Mouse (Mus musculus) MEL (cell line): Measurements from ENCODE around the gene Fbxl16.

Source experiments
- CHD1 ChIP-seq: IDR thresholded peaks from 2 replicates; pipeline ENCODE4 v1.6.1; 2012; ENCODE audit warnings: low read depth, mild to moderate bottlenecking, inconsistent platforms, low read length, improper control_type of control experiment
- CTCF ChIP-seq, 3 experiments: IDR thresholded peaks in 2 of 3; conservative IDR thresholded peaks in 1 of 3; 2 replicates each; pipeline ENCODE4 v1.5.1; 2011 to 2012; ENCODE audit warnings: low read length in 3 of 3, low read depth in 2 of 3, mild to moderate bottlenecking in 2 of 3, improper control_type of control experiment in 1 of 3, inconsistent platforms in 1 of 3, mixed read lengths in 1 of 3, moderate library complexity in 1 of 3; ENCODE audit not compliant: control insufficient read depth in 1 of 3, insufficient read depth in 1 of 3, poor library complexity in 1 of 3, severe bottlenecking in 1 of 3
- ELF1 ChIP-seq: IDR thresholded peaks from 2 replicates; pipeline ENCODE4 v1.6.1; 2014; ENCODE audit warnings: low read depth, mild to moderate bottlenecking, inconsistent platforms, low read length, improper control_type of control experiment, moderate library complexity
- GATA1 ChIP-seq: IDR thresholded peaks from 2 replicates; pipeline ENCODE4 v1.6.1; 2011; ENCODE audit warnings: low read depth, low read length, improper control_type of control experiment
- MAX ChIP-seq: IDR thresholded peaks from 2 replicates; pipeline ENCODE4 v1.6.1; 2011; ENCODE audit warnings: low read length, improper control_type of control experiment
- POLR2A ChIP-seq, 2 experiments: IDR thresholded peaks; 2 replicates each; pipeline ENCODE4 v1.6.1; 2011 to 2012; ENCODE audit warnings: low read length in 2 of 2, mild to moderate bottlenecking in 2 of 2, control low read depth in 1 of 2, improper control_type of control experiment in 1 of 2, low read depth in 1 of 2, moderate library complexity in 1 of 2; ENCODE audit not compliant: control insufficient read depth in 1 of 2, insufficient read depth in 1 of 2, poor library complexity in 1 of 2
- POLR2AphosphoS5 ChIP-seq: IDR thresholded peaks from 2 replicates; pipeline ENCODE4 v1.6.1; 2012; ENCODE audit warnings: low read depth, borderline replicate concordance, mild to moderate bottlenecking, inconsistent platforms, low read length, moderate library complexity, mixed read lengths
- SIN3A ChIP-seq: IDR thresholded peaks from 2 replicates; pipeline ENCODE4 v1.6.1; 2012; ENCODE audit warnings: low read length, improper control_type of control experiment, inconsistent platforms
- TAL1 ChIP-seq: IDR thresholded peaks from 2 replicates; pipeline ENCODE4 v1.6.1; 2012; ENCODE audit warnings: mild to moderate bottlenecking, inconsistent platforms, low read length, moderate library complexity, mixed read lengths
- TCF12 ChIP-seq: IDR thresholded peaks from 2 replicates; pipeline ENCODE4 v1.6.1; 2014; ENCODE audit warnings: low read depth, mild to moderate bottlenecking, inconsistent platforms, low read length, improper control_type of control experiment, moderate library complexity

GRCm38 (mm10) chr17:25825311-25825710, 16.4 kb downstream of the Fbxl16 start:
- no peak for TF ChIP-seq POLR2A (IDR thresholded peaks at IDR 0.05; ENCODE audit: control insufficient read depth in 1 of 2, insufficient read depth in 1 of 2, low read depth in 1 of 2, low read length in 2 of 2, poor library complexity in 1 of 2)
- TF ChIP-seq POLR2AphosphoS5, result no peak
- TF ChIP-seq TAL1, result no peak
- no peak for TF ChIP-seq CTCF (IDR thresholded peaks at IDR 0.05 in 2 of 3, conservative IDR thresholded peaks at IDR 0.05 in 1 of 3; ENCODE audit: control insufficient read depth in 1 of 3, insufficient read depth in 1 of 3, low read depth in 2 of 3, low read length in 3 of 3, poor library complexity in 1 of 3, severe bottlenecking in 1 of 3)
- TF ChIP-seq MAX, result no peak
- TF ChIP-seq ELF1, result no peak
- no peak for TF ChIP-seq TCF12
- TF ChIP-seq GATA1, result no peak
- TF ChIP-seq SIN3A, result no peak
- TF ChIP-seq CHD1, result no peak
